ENCODE assay signal across 8 mouse cellular contexts in the genomic region with DNA sequence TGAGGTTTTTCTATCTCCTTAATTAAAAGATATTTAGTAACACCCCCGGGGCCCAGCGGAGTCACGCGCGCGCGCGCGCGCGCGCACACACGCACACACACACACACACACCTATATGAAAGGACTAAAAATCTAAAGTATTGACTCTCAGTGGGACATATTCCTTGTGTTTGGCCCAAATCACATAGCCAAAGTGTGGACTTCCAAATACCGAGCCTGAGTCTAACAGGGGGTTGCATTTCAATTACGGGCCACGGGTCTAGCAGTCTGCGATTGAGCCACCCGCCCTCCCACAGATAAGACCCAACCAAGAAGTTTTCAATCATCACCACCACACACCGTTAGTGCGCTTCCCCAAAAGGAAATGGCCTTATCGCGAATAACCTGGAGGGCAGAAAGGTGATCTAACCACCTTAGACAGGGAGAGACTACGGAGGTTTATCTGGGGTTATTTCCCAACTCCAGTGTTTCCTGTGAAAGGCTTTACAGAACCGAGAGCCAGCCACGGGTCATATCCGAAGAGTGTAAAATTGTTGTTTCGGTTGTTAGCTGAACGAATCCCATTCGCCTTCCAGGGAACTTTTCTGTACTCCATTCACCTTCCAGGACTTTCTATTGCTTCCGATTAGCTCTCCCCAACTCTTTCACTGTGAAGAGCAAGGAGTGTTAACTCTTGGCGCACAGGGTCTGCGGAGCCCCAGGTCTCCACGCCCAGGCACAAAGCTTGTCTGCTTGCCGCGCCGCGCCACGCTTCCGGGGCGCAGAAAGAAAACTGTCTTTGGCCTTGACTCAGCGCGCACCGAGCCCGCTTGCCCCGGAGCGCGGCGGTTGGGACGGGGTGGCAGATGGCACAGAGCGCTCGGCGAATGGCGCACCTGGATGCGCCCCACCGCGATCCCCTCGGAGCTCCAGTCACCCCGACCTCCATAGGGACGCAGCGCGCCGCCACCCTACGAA. TPM values are rescaled to one million over a fixed set of nuclear protein-coding genes. Genes with fewer than 3 reads are reported as not detected.
DNase-seq lines count a peak whose midpoint lies in the region; ATAC-seq and TF ChIP-seq lines count a peak whose summit lies in the region.

No protein-coding gene starts in this region.

- no peak for TF ChIP-seq POLR2A in brain, embryonic 14.5 days (IDR thresholded peaks at IDR 0.05; ENCODE audit: borderline replicate concordance, extremely low read depth, insufficient read depth, insufficient read length, poor library complexity, severe bottlenecking)

- H3K4me2 ChIP-seq in kidney, embryonic 16.5 days (replicated peaks; ENCODE audit: low read depth, low read length), result peak overlapping the region; percentile 97

- H3K27me3 ChIP-seq in kidney, embryonic 16.5 days (ENCODE audit: insufficient read depth, low read length), result peaks cover 21% of the 10 kb centered on the region; the same call in 1 of the 2 replicates
- H3K27me3 ChIP-seq in megakaryocyte, embryonic 14.5 days (replicated peaks), result peaks cover 15% of the 10 kb centered on the region
- no peaks in the 10 kb centered on the region for H3K27me3 ChIP-seq in splenic B cell, adult 2 months (ENCODE audit: control insufficient read depth, insufficient read depth, low read length, poor library complexity, severe bottlenecking)

- TF ChIP-seq CTCF in brain, embryonic 14.5 days (IDR thresholded peaks at IDR 0.05; ENCODE audit: borderline replicate concordance, extremely low read depth, insufficient read depth, insufficient read length), result no peak

- DNase-seq in retina, postnatal 7 days (ENCODE audit: low read depth, low spot score), result peak; percentile 9
- DNase-seq in retina, embryonic 14.5 days (ENCODE audit: low spot score), result no peak
- DNase-seq in brain, embryonic 14.5 days (ENCODE audit: low read depth), result peak; percentile 44
- DNase-seq in splenic B cell, adult 2 months (ENCODE audit: low read depth, low spot score), result peak; percentile 56
- no peak for DNase-seq in left cerebral cortex, adult 11 months (ENCODE audit: low spot score)

- H3K27ac ChIP-seq in kidney, embryonic 16.5 days (ENCODE audit: low read length), result no peak overlapping the region

- peak overlapping the region; percentile 69 for H3K4me3 ChIP-seq in kidney, embryonic 16.5 days (ENCODE audit: low read length)
- peak overlapping the region; percentile 97 for H3K4me3 ChIP-seq in megakaryocyte, embryonic 14.5 days (replicated peaks)

- H3K9ac ChIP-seq in kidney, embryonic 16.5 days (replicated peaks; ENCODE audit: low read length), result peak overlapping the region; percentile 74

- peaks cover 7% of the 10 kb centered on the region for H3K4me1 ChIP-seq in kidney, embryonic 16.5 days (ENCODE audit: insufficient read depth, low read length)
- peaks cover 53% of the 10 kb centered on the region for H3K4me1 ChIP-seq in megakaryocyte, embryonic 14.5 days

- 9% methylated on average over 62 of the region's 63 CpGs for WGBS in kidney, embryonic 16.5 days

- H3K36me3 ChIP-seq in kidney, embryonic 16.5 days (ENCODE audit: insufficient read depth, low read length), result no peaks in the 10 kb centered on the region
- peaks cover 13% of the 10 kb centered on the region for H3K36me3 ChIP-seq in megakaryocyte, embryonic 14.5 days (replicated peaks; ENCODE audit: low read length)
- no peaks in the 10 kb centered on the region for H3K36me3 ChIP-seq in splenic B cell, adult 2 months (ENCODE audit: control insufficient read depth, insufficient read depth, low read length, poor library complexity, severe bottlenecking)

- peak; percentile 16 for ATAC-seq in granulocyte monocyte progenitor cell, adult 5-6 weeks (replicated peaks; ENCODE audit: poor library complexity, severe bottlenecking)
- ATAC-seq in kidney, embryonic 16.5 days (ENCODE audit: low FRiP score, low TSS enrichment), result peak; percentile 62

- H3K9me3 ChIP-seq in kidney, embryonic 16.5 days (ENCODE audit: low read length), result no peaks in the 10 kb centered on the region
- H3K9me3 ChIP-seq in megakaryocyte, embryonic 14.5 days, result peaks cover 1% of the 10 kb centered on the region

RNA-seq across cellular contexts. Expression of a gene that starts 1.0 kb away (rescaled TPM):
- 14.9 and 15.1 TPM in 2 replicates for polyA plus RNA-seq in brain, embryonic 14.5 days (2012; rRNA removed)
- total RNA-seq in granulocyte monocyte progenitor cell, adult 5-6 weeks (2014; fragmentation: Nextera tagmentation), result 22.7 and 52.6 TPM in 2 replicates
- 18.3 and 41.9 TPM in 2 replicates for total RNA-seq in granulocyte monocyte progenitor cell, adult 5-6 weeks (2017)
- 37.9 and 39.5 TPM in 2 replicates for polyA plus RNA-seq in kidney, embryonic 16.5 days (2015; fragmentation: Nextera tagmentation; extraction: Ambion mirVana)
- polyA plus RNA-seq in megakaryocyte, embryonic 14.5 days (2012; ENCODE audit: insufficient read depth, low replicate concordance), result 77.9 and 155 TPM in 2 replicates

Comparison
In these comparisons a context has a peak if more than half of its experiments do, and no peak if none do; other contexts are left out.
1. DNase-seq: peak in retina, postnatal 7 days (single experiment), brain, embryonic 14.5 days (single experiment) and splenic B cell, adult 2 months (single experiment); none in retina, embryonic 14.5 days (single experiment) and left cerebral cortex, adult 11 months (single experiment).